Mouse (Mus musculus) frontal cortex, adult (tissue): Measurements from ENCODE around the gene Mif.
"Not testable (repeated sequence)": the region's sequence is repeated elsewhere in the genome, so short reads cannot be mapped to it uniquely, and the experiment has no call there.

Experiments used
- ATAC-seq: cut with Nextera tagmentation; 2 replicates; pipeline ENCODE4 v1.9.2; 2017; ENCODE audit warnings: mild to moderate bottlenecking, moderate library complexity, mixed read lengths; ENCODE audit not compliant: low TSS enrichment

The Mif gene

GRCm38 (mm10) chr10:75872915-75873542 lies 13.0 kb upstream of the Mif start:
- peak; percentile 80 for ATAC-seq

- no peak for ATAC-seq
Measured at GRCm38 (mm10) chr10:75872025-75872914, 12.2 kb upstream of the Mif start.

- no peak for ATAC-seq
Measured at GRCm38 (mm10) chr10:75861587-75861986, 1.5 kb upstream of the Mif start.

GRCm38 (mm10) chr10:75860746-75861145 lies 706 bp upstream of the Mif start:
- ATAC-seq = no peak

GRCm38 (mm10) chr10:75859107-75859746 lies 813 bp downstream of the Mif start:
- ATAC-seq = no peak

- no peak for ATAC-seq
Measured at GRCm38 (mm10) chr10:75857598-75857997, 2.4 kb downstream of the Mif start.

- ATAC-seq = no peak
Measured at GRCm38 (mm10) chr10:75856976-75857375, 3.1 kb downstream of the Mif start.

- no peak for ATAC-seq
Measured at GRCm38 (mm10) chr10:75856155-75856907, 3.7 kb downstream of the Mif start.

GRCm38 (mm10) chr10:75855416-75855981 lies 4.5 kb downstream of the Mif start:
- ATAC-seq = no peak

- no peak; the same call in 1 of the 2 replicates for ATAC-seq
Measured at GRCm38 (mm10) chr10:75854791-75855190, 5.2 kb downstream of the Mif start.

- ATAC-seq = no peak
Measured at GRCm38 (mm10) chr10:75854096-75854495, 5.9 kb downstream of the Mif start.

- ATAC-seq = peak; percentile 58
Measured at GRCm38 (mm10) chr10:75853452-75853851, 6.6 kb downstream of the Mif start.

- ATAC-seq = no peak
Measured at GRCm38 (mm10) chr10:75852539-75853125, 7.4 kb downstream of the Mif start.

- ATAC-seq = no peak
Measured at GRCm38 (mm10) chr10:75851681-75852080, 8.4 kb downstream of the Mif start.

- no peak for ATAC-seq
Measured at GRCm38 (mm10) chr10:75851076-75851475, 9.0 kb downstream of the Mif start.

- ATAC-seq = no peak
Measured at GRCm38 (mm10) chr10:75848382-75848781, 11.7 kb downstream of the Mif start.

GRCm38 (mm10) chr10:75845306-75845930 lies 14.6 kb downstream of the Mif start:
- no peak for ATAC-seq

GRCm38 (mm10) chr10:75844800-75845199 lies 15.2 kb downstream of the Mif start:
- no peak for ATAC-seq

- ATAC-seq = not testable (repeated sequence)
Measured at GRCm38 (mm10) chr10:75843898-75844297, 16.1 kb downstream of the Mif start.

GRCm38 (mm10) chr10:75839092-75839491 lies 20.9 kb downstream of the Mif start:
- ATAC-seq = no peak
